Mouse (Mus musculus): ENCODE measurements at regions not wholly inside any gene's neighbourhood (a gene's known extent, or its start where the extent isn't known, plus 50 kb on each side); places are given as distances from the start of the nearest gene placed in this dataset.

GRCm38 (mm10) chr11:79766036-79766435 lies 175.0 kb downstream of the Rab11fip4 start:
- no peak for DNase-seq (ENCODE audit: low read depth, low spot score)

GRCm38 (mm10) chr11:79765396-79765795 lies 174.4 kb downstream of the Rab11fip4 start:
- DNase-seq (ENCODE audit: low read depth, low spot score): no peak

DNA sequence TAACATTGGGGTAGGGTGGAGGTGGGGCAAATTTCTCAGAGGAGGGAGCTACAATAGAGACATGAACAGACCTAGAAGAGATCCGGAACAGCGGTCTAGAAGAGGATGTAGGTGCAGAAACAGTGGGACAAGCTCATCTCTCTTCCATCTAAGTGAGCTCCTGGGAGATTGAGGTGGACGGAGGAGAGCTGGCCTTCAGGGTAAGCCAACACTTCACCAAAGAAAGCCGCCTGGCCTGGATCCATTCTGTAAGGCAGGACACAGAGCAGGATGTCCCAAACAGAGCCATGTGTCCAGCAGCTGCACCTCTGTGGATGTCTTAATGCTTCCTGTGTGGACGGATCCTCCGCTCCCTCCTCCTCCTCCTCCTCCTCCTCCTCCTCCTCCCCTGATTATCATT lies 173.0 kb downstream of the Rab11fip4 start:
- no peak for DNase-seq (ENCODE audit: low read depth, low spot score)

GRCm38 (mm10) chr11:79762654-79763053 lies 171.6 kb downstream of the Rab11fip4 start:
- no peak for DNase-seq (ENCODE audit: low read depth, low spot score)

DNA sequence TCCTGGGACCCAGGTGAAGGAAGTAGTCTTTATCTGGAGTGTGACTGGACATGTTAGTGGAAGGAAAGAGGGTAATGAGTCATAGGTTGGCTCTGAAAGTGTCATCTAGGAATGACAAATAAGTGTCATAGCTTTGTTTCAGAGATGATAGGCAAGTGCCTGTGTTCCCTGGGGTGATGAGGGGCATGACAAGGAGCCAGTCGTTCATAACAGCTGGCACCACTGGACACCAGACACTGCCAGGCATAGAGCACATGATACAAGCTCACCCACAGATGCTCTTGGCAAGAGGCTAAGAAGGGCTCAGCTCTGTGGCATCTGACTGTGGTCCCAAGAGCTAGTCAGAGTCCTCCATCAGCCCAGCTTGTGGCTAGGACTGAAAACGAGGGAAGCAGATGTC lies 171.0 kb downstream of the Rab11fip4 start:
- peak; percentile 85 for DNase-seq (ENCODE audit: low read depth, low spot score)

DNA sequence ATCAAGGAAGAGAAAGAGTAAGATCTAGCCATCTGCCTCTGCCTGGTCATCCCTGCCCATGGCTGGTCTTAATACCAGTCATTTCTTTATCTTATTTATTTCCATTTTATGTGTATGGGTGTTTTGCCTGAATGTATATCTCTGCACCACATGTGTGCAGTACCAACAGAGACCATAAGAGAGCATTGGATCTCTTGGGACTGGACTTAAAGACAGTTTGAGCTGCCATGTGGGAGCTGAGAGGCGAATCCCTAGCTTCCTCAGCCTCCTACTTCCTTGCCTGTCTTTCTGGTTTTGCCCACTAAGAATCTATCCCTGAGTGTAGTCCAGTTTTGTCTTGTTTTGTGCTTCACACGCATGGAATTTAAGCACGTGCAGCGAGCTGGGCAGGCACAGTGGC lies 169.5 kb downstream of the Rab11fip4 start:
- DNase-seq (ENCODE audit: low read depth, low spot score): no peak

- no peak for DNase-seq (ENCODE audit: low read depth, low spot score)
These were observed 167.3 kb downstream of the Rab11fip4 start for GRCm38 (mm10) chr11:79758281-79758680.

DNA sequence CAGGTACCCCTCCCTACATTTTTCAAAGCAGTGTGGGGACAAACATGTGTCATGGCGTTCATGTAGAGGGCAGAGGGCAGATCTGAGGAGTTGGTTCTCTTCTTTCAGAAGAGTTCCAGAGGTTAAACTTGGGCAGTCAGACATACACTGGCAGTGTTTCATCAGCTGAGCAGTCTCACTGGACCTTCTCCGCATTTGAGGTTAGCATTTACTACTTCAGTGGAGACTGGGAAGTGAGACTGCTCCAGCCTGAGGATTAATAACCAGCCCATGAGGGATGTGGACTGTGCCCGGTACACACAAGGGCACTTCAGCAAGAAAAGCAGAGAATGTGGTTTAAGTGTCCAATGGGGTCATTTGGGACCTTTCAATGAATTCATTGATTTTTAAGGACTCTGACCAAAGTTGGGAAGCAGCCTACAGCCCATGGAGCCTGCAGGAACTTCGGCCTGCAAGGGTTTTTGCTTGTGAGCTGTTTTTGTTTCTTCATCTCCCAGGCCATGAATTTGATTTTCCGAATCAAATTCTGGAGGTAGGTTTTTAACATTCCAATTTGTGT lies 166.6 kb downstream of the Rab11fip4 start:
- DNase-seq (ENCODE audit: low read depth, low spot score): no peak

DNA sequence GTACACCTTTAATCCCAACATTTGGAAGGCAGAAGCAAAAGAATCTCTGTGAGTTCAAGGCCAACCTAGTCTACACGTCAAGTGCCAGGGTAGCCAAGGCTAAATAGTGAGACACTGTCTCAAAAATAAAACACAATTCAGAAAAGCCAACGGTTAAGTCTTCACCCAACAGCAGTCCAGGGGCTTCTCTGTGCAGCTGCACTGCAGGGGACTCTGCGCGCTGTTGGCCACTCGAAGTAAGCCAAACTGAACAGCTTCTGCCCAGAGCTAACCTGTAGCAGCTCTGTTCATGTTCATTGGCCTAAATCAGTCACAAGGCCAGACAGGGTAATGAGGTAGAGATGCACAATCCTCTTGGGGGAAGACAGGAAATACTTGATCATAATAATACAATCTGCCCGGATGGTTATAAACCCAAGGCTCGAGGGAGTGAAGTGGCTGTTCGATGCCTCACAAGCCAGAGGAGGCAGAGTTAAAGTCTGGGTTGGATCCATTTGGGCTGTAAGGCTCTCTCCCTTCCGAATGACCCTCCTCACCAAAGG lies 165.4 kb downstream of the Rab11fip4 start:
- no peak for DNase-seq (ENCODE audit: low read depth, low spot score)

- DNase-seq (ENCODE audit: low read depth, low spot score): no peak
These were observed 162.5 kb downstream of the Rab11fip4 start for GRCm38 (mm10) chr11:79753491-79753890.

GRCm38 (mm10) chr11:79752717-79753480 lies 161.9 kb downstream of the Rab11fip4 start:
- DNase-seq (ENCODE audit: low read depth, low spot score): no peak

DNA sequence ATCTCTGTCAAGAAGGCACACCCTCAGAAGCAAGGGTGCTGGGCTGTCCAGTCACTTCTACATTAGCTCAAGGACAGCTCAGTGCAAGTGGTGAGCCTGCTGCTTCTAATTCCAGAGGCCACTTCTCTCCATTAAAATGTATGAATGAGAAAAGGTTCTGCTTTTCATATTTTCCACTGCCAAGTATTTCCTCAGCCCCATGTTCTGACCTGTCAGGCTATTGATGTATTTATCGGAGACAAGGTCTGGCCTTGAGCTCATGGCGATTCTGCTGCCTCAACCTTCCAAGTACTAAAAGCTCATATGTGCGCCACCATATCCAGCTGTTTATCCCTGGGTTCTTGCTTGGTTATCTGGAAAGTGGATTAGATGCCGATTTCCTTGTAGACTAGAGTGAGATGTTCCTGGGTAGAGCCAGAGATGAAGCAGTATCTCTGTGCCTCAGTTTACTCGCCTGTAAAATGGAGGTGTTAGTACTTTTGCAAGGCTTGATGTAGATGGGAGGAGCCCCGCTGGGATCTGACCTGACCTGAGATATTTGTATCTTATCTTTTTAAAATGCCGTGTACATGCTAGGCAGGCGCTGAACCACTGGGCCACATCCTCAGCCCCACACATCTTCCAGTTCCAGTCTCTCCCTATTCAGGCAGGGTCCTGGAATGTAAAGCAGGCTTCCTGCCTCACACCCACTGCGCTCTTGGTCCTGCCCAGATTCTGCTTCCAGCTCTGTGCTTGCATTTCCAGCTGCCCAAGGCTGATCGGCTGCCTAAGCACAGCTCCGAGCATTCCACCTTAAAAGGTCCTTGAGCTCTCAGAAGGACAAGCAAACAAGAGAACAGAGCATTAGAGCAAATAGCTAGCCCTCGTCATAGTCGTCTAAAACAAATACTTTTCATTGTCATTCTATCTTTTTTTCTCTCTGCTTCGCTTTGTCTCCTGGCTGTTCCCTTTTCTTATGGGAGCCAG lies 161.0 kb downstream of the Rab11fip4 start:
- no peak for DNase-seq (ENCODE audit: low read depth, low spot score)

DNA sequence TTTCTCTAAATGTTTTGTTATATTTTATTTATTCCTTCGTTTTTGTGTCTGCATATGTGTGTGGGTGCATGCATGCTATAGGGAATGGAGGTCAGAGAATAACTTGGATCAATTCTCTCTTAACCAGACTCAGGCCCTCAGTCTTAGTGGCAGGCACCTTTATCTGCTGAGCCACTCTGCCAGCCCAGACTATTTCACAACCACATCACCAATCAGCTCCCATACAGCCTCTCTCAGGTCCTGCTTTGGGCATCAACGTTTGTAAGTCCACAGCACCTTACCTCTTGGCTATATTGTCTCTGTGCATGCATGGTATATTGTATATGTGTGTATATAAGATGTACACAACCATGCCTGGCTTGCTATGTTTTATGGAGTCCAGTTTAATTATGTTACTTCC lies 159.9 kb downstream of the Rab11fip4 start:
- DNase-seq (ENCODE audit: low read depth, low spot score): no peak

- DNase-seq (ENCODE audit: low read depth, low spot score): no peak
These were observed 158.9 kb downstream of the Rab11fip4 start for GRCm38 (mm10) chr11:79749755-79750434.

- no peak for DNase-seq (ENCODE audit: low read depth, low spot score)
These were observed 158.1 kb downstream of the Rab11fip4 start for GRCm38 (mm10) chr11:79749141-79749540.

GRCm38 (mm10) chr11:79748606-79749125 lies 157.7 kb downstream of the Rab11fip4 start:
- DNase-seq (ENCODE audit: low read depth, low spot score): no peak

GRCm38 (mm10) chr11:79747801-79748200 lies 156.8 kb downstream of the Rab11fip4 start:
- no peak for DNase-seq (ENCODE audit: low read depth, low spot score)
